Mouse (Mus musculus) adrenal gland, postnatal 10 days (tissue): ENCODE data around the gene Nans. TPM values are rescaled to one million over a fixed set of nuclear protein-coding genes. Genes with fewer than 3 reads are reported as not detected.

Experiments used
- DNase-seq: peaks from one replicate; pipeline ENCODE4 v3.0.0; 2021; ENCODE audit warnings: mixed read lengths
- total RNA-seq, 2 experiments: library from RNA; stranded (reverse); gene quantifications; 2 replicates each; pipeline ENCODE4 v1.2.3; 2021

Gene Nans
- total RNA-seq, 2 experiments from 2014 or later: 38.3 to 41.0 TPM

DNA sequence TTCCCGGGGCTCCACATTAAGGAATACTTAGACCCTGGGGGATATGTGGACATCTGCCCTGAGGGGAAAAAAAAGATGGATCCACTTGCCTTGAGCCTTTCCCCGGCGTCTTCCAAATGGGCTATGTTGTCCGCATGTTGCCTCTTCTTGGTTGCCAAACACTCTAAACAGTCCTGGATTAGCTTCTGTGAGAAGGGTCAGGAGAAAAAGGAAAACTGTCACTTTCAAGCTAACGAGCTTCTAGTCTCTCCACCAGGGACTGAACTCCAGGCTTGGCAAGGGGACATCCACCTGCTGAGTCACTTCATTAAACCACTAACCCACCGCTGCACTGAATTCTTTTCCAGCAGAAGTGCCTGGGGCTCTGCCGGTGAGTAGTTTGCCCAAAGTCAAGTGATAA lies 43.9 kb downstream of the Nans start:
- DNase-seq: no peak

DNA sequence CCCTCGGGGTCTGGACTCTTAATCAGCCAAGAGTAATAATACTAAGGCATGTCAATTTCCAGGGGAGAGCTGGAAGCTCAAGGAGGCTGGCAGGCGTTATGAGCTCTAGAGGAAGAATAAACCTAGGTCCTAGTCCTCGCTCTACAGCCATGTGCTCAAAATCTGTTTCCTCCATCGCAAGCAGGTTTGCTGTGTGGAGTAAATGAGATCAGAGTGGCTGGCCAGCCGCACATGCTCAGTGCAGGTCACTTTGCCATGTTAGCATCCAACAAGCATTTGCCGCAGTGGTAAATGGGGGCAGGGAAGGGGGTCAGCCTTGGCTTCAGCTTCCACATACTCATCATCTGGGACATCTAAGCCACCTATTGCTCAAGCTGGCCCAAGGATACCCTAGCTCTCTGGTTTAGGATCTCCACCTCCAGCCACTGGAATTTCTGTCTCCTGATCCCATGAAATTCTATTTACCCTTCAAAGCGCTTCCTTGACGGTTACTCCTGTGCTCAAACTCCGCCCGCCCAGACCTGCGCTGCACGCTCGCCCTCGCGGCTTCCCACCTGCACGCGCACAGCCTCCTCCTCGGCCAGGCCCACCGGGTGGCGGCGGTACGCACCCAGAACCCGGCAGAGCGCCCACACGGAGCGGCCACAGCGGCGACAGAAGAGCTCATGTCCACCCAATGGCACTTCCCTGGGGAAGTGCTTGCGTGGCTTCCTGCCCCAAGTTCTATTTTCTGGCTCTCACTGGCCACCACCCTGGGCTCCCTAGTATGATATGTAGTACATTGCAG lies 45.1 kb downstream of the Nans start:
- DNase-seq: peak; percentile 19

DNA sequence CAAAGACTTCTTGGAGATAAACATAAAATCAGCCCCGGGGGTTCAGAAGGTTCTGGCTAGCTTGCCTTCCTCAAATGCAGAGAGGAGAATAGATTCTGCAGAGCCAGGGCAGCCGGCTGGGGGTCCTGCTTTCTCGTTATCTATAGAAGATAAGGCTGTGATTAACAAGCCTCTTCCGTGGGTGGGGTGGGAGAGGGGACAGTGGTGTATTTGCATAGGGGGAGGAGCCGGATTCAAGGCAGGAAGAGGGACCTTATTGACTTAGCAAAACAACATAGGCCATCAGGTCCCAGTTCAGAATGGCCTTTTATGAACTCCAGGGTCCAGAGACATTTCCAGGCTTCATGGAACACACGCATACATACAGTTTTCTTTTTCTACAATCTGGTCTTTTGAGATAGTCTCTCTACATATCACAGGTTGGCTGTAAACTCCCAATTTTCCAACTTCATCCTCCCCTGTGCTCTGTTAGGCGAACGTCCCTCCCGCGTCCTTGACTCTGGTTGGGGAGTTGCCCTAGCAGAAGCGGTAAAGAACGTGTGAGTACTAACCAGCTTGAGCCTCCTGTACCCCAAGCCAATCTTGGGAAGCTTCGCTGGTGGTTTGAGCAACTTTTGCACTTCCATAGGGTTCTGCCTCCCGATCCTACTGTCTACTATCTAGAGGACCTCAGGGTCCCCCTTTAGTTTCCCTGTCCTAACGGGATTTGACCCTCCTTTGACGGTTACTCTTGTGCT lies 46.2 kb downstream of the Nans start:
- peak; percentile 20 for DNase-seq

DNA sequence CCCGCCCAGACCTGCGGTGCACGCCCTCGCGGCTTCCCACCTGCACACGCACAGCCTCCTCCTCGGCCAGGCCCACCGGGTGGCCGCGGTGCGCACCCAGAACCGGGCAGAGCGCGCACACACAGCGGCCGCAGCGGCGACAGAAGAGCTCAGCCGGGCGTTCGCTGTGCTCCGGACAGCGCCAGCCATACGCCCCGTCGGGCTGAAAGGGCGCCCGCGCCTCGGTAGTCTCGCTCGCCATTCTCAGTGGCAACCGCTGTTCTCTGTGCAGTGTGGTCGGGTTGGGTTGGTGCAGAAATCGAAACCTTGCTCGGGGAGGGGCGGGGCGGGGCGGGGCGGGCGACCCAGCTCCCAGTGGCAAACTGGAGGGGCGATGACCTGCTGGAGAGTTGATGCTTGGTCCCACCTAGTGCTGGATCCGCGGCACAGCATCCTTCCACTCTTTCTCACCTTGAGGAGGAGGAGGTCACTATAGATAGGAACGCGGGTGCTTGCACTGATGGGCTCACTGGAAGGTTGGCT lies 46.9 kb downstream of the Nans start, which contains the start of gene Trim14:
Gene Trim14 (minus strand): TSS at position 302 of the 522 bp plus-strand sequence.
- peak; percentile 49 for DNase-seq

DNA sequence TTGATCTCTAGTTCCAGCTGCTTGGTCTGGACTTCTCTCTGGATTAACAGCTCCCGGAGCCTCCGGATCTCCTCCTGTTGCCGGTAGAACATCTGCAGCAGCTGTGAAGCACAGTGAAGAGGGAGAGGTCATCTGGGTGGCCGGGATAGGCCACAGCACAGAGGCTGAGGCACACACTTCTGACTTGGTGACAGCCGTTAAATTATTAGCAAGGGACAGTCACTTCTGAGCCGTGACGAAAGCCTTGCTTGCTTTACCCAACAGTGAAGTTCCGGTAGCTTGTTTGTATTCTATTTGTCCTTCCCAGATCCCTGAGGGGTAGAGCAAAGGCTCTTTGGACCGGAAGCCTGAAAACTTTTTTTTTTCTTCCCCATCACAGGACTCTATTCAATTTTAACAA lies 50.1 kb downstream of the Nans start:
- no peak for DNase-seq

DNA sequence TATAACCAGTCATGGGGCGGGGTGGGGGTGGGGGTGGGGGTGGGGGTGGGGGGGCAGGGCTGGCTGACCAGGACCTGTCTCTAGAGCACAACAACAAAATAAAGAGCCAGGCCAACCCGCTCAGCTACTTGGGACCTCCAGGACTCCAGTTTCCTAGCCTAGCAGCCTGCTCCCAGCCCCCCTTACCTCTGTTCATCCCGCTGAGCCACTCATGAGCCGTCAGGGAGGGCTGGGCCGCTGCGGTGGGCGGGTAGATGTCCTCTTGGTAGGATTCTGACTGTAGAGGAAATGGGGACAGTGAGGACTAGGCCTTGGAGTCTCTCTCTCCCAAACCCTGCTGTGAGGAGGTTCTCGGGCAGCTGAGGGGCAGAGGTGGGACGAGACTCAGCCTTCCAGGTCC lies 52.7 kb downstream of the Nans start:
- no peak for DNase-seq

DNA sequence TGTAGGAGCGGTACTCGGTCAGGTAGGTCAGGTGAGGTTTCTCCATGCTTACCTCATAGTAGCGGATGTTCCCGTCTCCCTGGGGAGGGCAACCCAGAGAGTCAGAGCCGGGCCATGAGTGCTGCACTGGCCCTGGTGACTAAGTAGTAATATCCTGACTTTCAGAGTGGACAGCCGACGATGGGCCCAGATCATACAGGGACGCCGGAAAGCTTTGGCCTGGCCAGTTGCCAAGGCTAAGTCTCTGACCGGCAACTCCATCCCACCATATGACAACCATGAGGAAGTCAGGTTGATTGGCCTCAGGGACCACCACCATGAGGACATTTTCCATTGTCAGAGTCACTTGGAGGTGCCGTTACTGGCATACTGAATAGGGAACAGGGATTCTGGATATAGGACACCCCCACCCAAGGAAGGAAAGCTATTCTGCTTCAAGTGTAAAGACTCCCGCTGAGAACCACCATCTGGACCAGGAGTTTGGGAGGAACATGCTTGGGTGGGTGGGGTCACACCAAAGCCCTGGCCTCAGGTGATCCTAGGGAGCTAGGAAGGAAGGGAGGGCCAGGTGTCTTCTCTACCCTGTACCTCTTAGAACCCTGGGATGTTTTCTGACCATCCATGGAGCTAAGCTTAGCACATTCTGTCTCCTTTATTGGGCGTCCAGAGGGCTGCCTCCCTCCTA lies 54.5 kb downstream of the Nans start:
- peak; percentile 15 for DNase-seq

DNA sequence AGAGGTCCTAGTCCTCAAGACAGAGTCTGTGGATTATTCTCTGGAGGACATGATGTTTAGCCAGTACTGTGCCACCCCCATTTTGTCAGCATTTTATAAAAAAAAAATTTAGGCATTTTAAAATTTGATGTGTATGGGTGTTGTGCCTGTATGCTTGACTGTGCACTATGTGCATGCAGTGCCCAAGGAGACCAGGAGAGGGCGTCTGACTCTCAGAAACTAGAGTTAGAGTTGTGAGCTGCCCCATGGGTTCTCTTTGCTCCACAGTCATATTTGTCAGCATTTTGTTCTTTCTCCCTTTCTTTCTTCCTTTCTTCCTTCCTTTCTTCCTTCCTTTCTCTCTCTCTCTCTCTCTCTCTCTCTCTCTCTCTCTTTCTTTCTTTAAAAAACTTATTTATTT lies 55.3 kb downstream of the Nans start:
- DNase-seq: peak; percentile 38

DNA sequence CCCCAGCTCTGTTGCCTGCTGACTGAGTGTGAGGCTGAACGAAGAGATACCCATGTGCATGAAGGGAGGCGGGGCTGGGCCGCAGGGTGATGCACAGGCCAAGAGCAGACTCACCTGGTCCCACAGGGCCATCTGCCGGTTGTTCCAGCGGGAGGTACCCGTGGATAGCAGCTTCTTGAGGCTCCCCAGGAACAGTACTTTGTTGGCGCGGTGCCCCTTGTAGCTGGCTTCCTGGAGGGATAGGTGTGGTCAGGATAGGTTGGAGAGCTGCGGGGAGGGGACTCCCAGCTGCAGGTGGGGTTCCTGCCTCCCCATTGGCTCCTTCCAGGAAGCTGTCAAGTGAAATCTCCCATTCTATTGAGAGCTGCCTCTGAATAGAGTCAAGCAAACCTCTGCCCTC lies 56.5 kb downstream of the Nans start:
- no peak for DNase-seq

DNA sequence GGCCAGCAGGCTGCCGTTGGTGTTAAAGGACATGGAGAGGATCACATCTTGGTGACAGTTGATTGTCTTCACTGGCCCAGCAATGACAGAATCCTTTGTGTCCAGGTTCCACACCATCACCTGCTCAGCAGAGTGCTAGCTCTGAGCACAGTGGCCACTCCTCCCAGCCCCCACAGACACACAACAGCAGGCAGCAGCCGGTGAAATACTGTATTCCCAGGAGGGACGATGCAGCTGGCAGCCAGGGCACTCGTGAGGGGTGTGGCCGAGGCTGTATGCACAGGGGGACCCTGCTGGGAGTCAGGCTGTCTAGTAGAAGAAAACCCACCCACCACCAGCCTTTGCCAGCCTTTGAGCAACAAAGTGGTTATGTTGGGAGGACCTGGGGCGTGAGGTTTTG lies 57.7 kb downstream of the Nans start:
- no peak for DNase-seq

DNA sequence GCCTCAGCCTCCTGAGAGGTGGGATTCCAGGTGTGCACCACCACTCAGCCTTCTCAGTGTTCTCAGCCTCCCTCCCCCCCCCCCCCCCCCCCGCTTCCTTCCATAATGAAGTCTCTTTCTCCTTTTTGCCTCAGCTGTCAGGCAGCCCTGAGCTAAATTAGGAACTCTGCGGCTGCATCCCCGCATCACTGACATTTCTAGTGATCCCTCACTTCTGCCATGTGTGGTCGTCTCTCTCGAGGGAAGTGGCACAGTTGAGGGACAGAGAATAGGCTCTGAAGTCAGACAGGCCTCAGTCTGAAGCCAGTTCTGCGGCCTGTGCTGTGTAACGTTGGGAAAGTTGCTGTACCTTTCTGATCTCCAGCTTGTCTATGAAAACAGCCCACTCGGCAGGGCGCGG lies 60.9 kb downstream of the Nans start:
- no peak for DNase-seq

DNA sequence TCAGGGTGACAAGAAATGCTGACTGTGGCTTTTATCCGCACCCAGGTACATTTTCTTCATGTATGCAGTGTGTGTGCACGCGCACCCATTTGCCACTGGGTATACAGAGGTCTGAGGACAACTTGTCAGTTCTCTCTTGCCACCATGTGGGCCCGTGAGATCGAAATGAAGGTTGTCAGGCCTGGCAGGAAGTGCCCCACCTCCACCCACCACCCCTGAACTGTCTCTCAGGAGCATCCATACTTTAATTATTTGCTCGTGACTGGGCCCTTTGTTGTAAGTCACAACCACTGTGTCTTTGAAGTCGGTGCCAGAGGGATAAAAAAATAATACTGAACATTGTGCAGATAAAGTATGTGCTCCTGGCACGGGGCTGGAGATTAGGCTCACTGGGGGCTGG lies 61.4 kb downstream of the Nans start:
- no peak for DNase-seq

Other genes with a start within 250 kb of the Nans start
- not detected for gene Foxe1, start 145.6 kb upstream of the Nans start, total RNA-seq
- gene Trmo, start 99.8 kb upstream of the Nans start, total RNA-seq: 1 to 10 TPM; 5.5 to 7.3 TPM
- 1 to 10 TPM; 3.4 to 6.7 TPM for gene Hemgn, start 75.7 kb upstream of the Nans start, total RNA-seq
- gene Anp32b, start 38.3 kb upstream of the Nans start, total RNA-seq: 100 to 1,000 TPM; 136 to 141 TPM
- 1 to 10 TPM; 5.1 to 8.7 TPM for gene Trim14, start 46.9 kb downstream of the Nans start, total RNA-seq
- 1 to 10 TPM; 3.0 to 4.3 TPM for gene Coro2a, start 113.0 kb downstream of the Nans start, total RNA-seq
- gene Tbc1d2, start 161.0 kb downstream of the Nans start, total RNA-seq: 1 to 10 TPM; 2.2 to 3.7 TPM